Mouse (Mus musculus) spleen, adult 2 months (tissue): Measurements from ENCODE around the gene Pacrg. TPM values are rescaled to one million over a fixed set of nuclear protein-coding genes. Genes with fewer than 3 reads are reported as not detected.

Experiments used
- DNase-seq, 2 experiments: peaks; one replicate each; pipeline versions ENCODE4 v3.0.0 to v3.0.0-alpha.2; 2012 to 2021; ENCODE audit warnings: low spot score in 2 of 2, low read depth in 1 of 2
- H3K27ac ChIP-seq: fragments of 200-500 bp; 2 replicates; pipeline ENCODE4 v1.5.1; 2012; ENCODE audit warnings: low read length, inconsistent platforms; ENCODE audit not compliant: insufficient read depth
- H3K27me3 ChIP-seq: fragments of 200-500 bp; 2 replicates; pipeline ENCODE4 v1.6.1; 2012; ENCODE audit warnings: mild to moderate bottlenecking, moderate library complexity, low read length, inconsistent platforms; ENCODE audit not compliant: control insufficient read depth, insufficient read depth
- H3K36me3 ChIP-seq: fragments of 200-500 bp; 2 replicates; pipeline ENCODE4 v1.6.1; 2012; ENCODE audit warnings: mild to moderate bottlenecking, low read length, inconsistent platforms; ENCODE audit not compliant: control insufficient read depth, insufficient read depth
- H3K4me1 ChIP-seq: fragments of 200-500 bp; 2 replicates; pipeline ENCODE4 v1.6.1; 2011; ENCODE audit warnings: inconsistent platforms; ENCODE audit not compliant: control insufficient read depth, insufficient read depth, insufficient read length
- H3K4me3 ChIP-seq: fragments of 200-500 bp; 2 replicates; pipeline ENCODE4 v1.5.1; 2011; ENCODE audit warnings: mild to moderate bottlenecking, inconsistent platforms; ENCODE audit not compliant: insufficient read depth, insufficient read length; ENCODE audit errors: extremely low read depth
- CTCF ChIP-seq: fragments of 200-500 bp; IDR thresholded peaks from 2 replicates; pipeline ENCODE4 v1.5.1; 2011; ENCODE audit warnings: mild to moderate bottlenecking, inconsistent platforms; ENCODE audit not compliant: insufficient read depth, insufficient read length, insufficient replicate concordance; ENCODE audit errors: extremely low read depth
- POLR2A ChIP-seq: fragments of 200-500 bp; IDR thresholded peaks from 2 replicates; pipeline ENCODE4 v1.6.1; 2011; ENCODE audit warnings: low read depth, low read length, inconsistent platforms
- WGBS: fragments of 180-500 bp; shearing (Covaris S2); methylation state at CpG from one replicate; pipeline ENCODE4 v1.1.7; 2018; 5-methylcytosine and 5-hydroxymethylcytosine counted together
- polyA plus RNA-seq: library from polyadenylated mRNA; depleted of rRNA; stranded (reverse); fragments of >200 nt; gene quantifications from 2 replicates; pipeline ENCODE4 v1.2.3, GENCODE M21; 2012

The Pacrg gene
- polyA plus RNA-seq, 1 experiment: not detected

GRCm38 (mm10) chr17:10498935-10499655, 341.0 kb downstream of the Pacrg start:
- Histone ChIP-seq H3K4me3 (no peak overlapping the region), H3K36me3 (no peaks in the 10 kb centered on the region), H3K27me3 (no peaks in the 10 kb centered on the region), H3K4me1 (no peaks in the 10 kb centered on the region), H3K27ac (no peak overlapping the region)
- no peak for DNase-seq
- 84% methylated on average over 6 of the region's 6 CpGs for WGBS
- TF ChIP-seq POLR2A (no peak), CTCF (no peak)

DNA sequence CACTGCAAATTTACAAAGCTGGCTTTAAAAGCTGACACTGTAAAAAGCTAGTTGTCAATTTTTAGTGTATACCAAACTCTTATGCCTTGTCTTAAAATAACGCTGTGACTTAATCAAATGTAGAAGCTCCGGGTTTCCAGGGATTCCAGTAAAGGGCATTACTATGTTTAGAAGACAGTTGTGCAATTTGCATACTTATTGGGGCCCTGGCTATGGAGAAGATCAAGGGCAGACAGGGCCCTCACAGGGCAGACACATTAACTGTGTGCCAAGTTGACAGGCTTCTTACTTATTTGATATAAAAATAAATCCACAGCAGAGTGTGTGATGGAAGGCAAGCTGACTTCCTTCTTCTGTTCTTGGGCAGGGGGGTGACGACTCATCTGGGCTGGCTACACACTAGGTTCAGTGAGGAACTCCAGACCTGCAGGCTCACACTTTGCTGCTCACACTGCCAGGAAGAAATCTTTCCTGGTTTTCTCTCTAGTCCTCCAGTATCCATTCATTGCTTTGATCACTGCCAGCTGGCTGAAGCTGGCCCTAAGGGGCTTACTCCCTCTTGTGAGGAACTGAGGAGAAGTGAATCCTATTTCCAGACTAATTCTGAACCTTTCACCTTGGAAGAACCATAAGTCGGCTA, 342.2 kb downstream of the Pacrg start:
- TF ChIP-seq POLR2A: no peak
- TF ChIP-seq CTCF: no peak
- Histone ChIP-seq H3K4me1 (no peaks in the 10 kb centered on the region), H3K27ac (no peak overlapping the region), H3K4me3 (no peak overlapping the region), H3K36me3 (no peaks in the 10 kb centered on the region), H3K27me3 (no peaks in the 10 kb centered on the region)
- WGBS: 53% methylated on average over 4 of the region's 4 CpGs
- no peak for DNase-seq

DNA sequence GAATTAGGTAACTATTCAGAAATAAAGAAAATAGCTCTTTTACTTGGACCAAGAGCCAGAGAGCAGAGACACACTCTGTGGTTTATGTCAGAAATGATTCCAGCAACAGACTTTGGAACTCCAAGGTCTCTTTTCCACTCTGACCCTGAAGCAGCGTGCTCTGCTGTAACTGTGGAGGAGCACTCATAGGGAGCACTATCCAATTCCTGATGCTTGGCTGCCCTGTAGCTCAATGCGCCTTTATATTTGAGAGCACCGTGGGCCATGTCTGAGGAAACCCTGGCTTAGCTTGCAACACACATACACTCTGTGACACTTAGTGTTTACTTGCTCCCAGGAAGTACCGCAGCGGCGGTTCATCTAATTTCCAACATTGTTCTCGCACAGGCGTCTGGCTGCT, 344.0 kb downstream of the Pacrg start:
- Histone ChIP-seq H3K4me1 (no peaks in the 10 kb centered on the region), H3K27me3 (no peaks in the 10 kb centered on the region), H3K27ac (no peak overlapping the region), H3K36me3 (no peaks in the 10 kb centered on the region), H3K4me3 (no peak overlapping the region)
- no peak for DNase-seq
- 88% methylated on average over 8 of the region's 8 CpGs for WGBS
- TF ChIP-seq POLR2A: no peak

- 78% methylated on average over 8 of the region's 8 CpGs for WGBS
- H3K4me3 ChIP-seq: no peak overlapping the region
- no peaks in the 10 kb centered on the region for H3K27me3 ChIP-seq
- no peak for TF ChIP-seq POLR2A
- no peak for TF ChIP-seq CTCF
- no peak for DNase-seq
- H3K36me3 ChIP-seq: no peaks in the 10 kb centered on the region
- no peaks in the 10 kb centered on the region for H3K4me1 ChIP-seq
- no peak overlapping the region for H3K27ac ChIP-seq
These were observed 344.5 kb downstream of the Pacrg start for GRCm38 (mm10) chr17:10495588-10495987.

GRCm38 (mm10) chr17:10493124-10493523, 347.0 kb downstream of the Pacrg start:
- H3K4me1 ChIP-seq: no peaks in the 10 kb centered on the region
- H3K27ac ChIP-seq: no peak overlapping the region
- WGBS: 48% methylated on average over 3 of the region's 3 CpGs
- H3K4me3 ChIP-seq: no peak overlapping the region
- TF ChIP-seq POLR2A: no peak
- TF ChIP-seq CTCF: no peak
- no peak for DNase-seq
- no peaks in the 10 kb centered on the region for H3K27me3 ChIP-seq
- no peaks in the 10 kb centered on the region for H3K36me3 ChIP-seq

DNA sequence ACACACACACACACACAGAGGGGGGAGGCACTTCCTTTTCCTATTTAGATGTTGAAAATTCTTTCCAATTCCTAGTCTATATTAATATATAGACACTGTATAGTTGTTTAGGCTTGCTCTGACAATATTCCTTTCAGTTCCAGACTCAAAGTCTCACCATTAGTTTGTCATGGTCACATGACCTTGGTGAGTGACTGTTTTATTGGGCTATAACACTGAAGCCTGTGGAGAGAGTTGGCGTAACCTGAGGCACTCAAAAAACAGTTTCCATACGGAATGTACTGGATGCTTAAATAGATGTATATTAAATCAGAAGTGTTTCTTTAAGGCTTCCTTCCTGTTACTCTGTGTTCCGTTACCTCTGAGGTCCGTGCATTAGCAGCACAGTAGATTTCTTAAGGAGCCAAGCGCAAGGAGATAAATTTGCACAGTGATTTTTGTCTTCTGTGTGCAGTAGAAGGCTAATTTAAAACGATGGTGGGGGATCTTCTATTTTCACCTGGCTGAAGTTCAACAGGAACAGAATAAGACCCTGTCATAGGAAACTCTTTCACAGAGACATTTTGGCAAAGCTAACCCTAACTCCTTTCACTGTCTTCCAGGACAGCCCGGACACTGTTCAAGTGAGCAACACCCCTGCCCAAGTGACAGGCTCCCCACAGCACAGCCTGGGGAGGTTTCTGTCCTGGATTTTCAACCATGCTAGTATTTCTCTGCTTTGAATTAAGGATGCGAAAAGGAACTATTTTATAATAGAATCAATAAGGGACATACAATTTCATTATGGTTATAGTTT, 349.5 kb downstream of the Pacrg start:
- H3K4me3 ChIP-seq: no peak overlapping the region
- no peaks in the 10 kb centered on the region for H3K4me1 ChIP-seq
- DNase-seq: no peak
- TF ChIP-seq CTCF (no peak), POLR2A (no peak)
- H3K27ac ChIP-seq: no peak overlapping the region
- H3K27me3 ChIP-seq: no peaks in the 10 kb centered on the region
- H3K36me3 ChIP-seq: no peaks in the 10 kb centered on the region
- 67% methylated on average over 8 of the region's 8 CpGs for WGBS
